ENCODE assay signal across 22 mouse cellular contexts in the genomic region with DNA sequence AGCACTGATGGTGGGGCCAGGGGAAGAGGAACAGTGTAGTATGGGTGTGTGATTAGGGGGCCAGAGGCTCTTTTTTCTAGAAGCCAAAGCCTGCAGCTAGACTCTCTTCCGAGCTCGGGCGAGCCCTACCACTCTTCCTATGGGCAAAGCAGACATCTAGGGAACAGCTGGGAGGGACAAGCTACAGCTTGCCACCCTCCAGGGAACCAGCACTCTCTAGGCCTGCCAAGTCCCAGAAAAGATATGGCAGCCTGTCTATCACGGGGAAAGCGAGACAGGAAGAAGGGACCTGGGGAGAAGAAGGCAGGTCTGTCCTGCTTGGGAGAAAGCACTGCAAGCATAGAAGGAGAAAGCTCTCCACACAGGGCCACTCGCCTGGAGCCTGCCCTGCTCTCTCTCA. TPM values are rescaled to one million over a fixed set of nuclear protein-coding genes. Genes with fewer than 3 reads are reported as not detected.
DNase-seq lines count a peak whose midpoint lies in the region; ATAC-seq and TF ChIP-seq lines count a peak whose summit lies in the region.
"Had no signal": no experiment of that assay in that cellular context is flagged by ENCODE, and none has a peak within 500 bp of the region (broad histone marks: within the 10 kb centered on the region; RNA-seq: fewer than 3 reads in every experiment).

No protein-coding gene starts in this region.

- no peak overlapping the region for H3K4me3 ChIP-seq in heart, embryonic 13.5 days
- H3K4me3 ChIP-seq in midbrain, embryonic 11.5 days (ENCODE audit: low read depth, low read length) = no peak overlapping the region
- H3K4me3 ChIP-seq: embryonic facial prominence, embryonic 13.5 days; hindbrain, embryonic 12.5 days; limb, embryonic 15.5 days; liver, embryonic 15.5 days; midbrain, embryonic 10.5 days; stomach, embryonic 15.5 days had no signal

- no peaks in the 10 kb centered on the region for H3K27me3 ChIP-seq in heart, embryonic 13.5 days (replicated peaks)
- no peaks in the 10 kb centered on the region for H3K27me3 ChIP-seq in midbrain, embryonic 11.5 days (ENCODE audit: control insufficient read depth, insufficient read depth, low read length)
- H3K27me3 ChIP-seq: embryonic facial prominence, embryonic 13.5 days; hindbrain, embryonic 12.5 days; limb, embryonic 15.5 days; liver, embryonic 15.5 days; Patski; stomach, embryonic 15.5 days had no signal

- no peaks in the 10 kb centered on the region for H3K9me3 ChIP-seq in heart, embryonic 13.5 days
- H3K9me3 ChIP-seq in midbrain, embryonic 11.5 days (ENCODE audit: control insufficient read depth, low read length) = no peaks in the 10 kb centered on the region
- H3K9me3 ChIP-seq: embryonic facial prominence, embryonic 13.5 days; hindbrain, embryonic 12.5 days; limb, embryonic 15.5 days; liver, embryonic 15.5 days; midbrain, embryonic 10.5 days; stomach, embryonic 15.5 days had no signal

- H3K9ac ChIP-seq in heart, embryonic 13.5 days = 0 out of 2 replicates have a peak overlapping the region, but pooled peaks have one; percentile 17
- no peak overlapping the region for H3K9ac ChIP-seq in midbrain, embryonic 11.5 days (ENCODE audit: low read length)
- H3K9ac ChIP-seq: embryonic facial prominence, embryonic 13.5 days; hindbrain, embryonic 12.5 days; limb, embryonic 15.5 days; liver, embryonic 15.5 days; stomach, embryonic 15.5 days had no signal

- H3K4me1 ChIP-seq in heart, embryonic 13.5 days = peaks cover 48% of the 10 kb centered on the region
- H3K4me1 ChIP-seq in midbrain, embryonic 11.5 days (ENCODE audit: control insufficient read depth, insufficient read depth, low read length) = peaks cover 14% of the 10 kb centered on the region

- WGBS in heart, embryonic 13.5 days = 57% methylated on average over 6 of the region's 6 CpGs
- 85% methylated on average over 6 of the region's 6 CpGs for WGBS in midbrain, embryonic 11.5 days

- peaks cover 80% of the 10 kb centered on the region for H3K36me3 ChIP-seq in heart, embryonic 13.5 days
- H3K36me3 ChIP-seq in midbrain, embryonic 11.5 days (ENCODE audit: control insufficient read depth, insufficient read depth, low read length) = peaks cover 40% of the 10 kb centered on the region

- DNase-seq in cerebellum, adult 11 months = no peak
- DNase-seq in heart, postnatal 36 days = no peak
- peak; percentile 29 for DNase-seq in brain, embryonic 14.5 days (ENCODE audit: low read depth)
- peak; percentile 48 to 51 for DNase-seq in cerebellum, postnatal 14 days
- no peak for DNase-seq in midbrain, embryonic 11.5 days (ENCODE audit: low spot score, missing footprints)
- no peak for DNase-seq in natural killer cell, adult 2 months (ENCODE audit: low spot score in 2 of 2)
- DNase-seq: adrenal gland, postnatal 14 days; gastrocnemius, postnatal 10 days; right cerebral cortex, postnatal 14 days; thymus, adult 18-20 months; thymus, postnatal 4 days had no signal

- no peak overlapping the region for H3K4me2 ChIP-seq in heart, embryonic 13.5 days
- H3K4me2 ChIP-seq in midbrain, embryonic 11.5 days = no peak overlapping the region
- H3K4me2 ChIP-seq: embryonic facial prominence, embryonic 13.5 days; hindbrain, embryonic 12.5 days; limb, embryonic 15.5 days; liver, embryonic 15.5 days; stomach, embryonic 15.5 days had no signal

- no peak for TF ChIP-seq POLR2A in brain, embryonic 14.5 days (IDR thresholded peaks at IDR 0.05; ENCODE audit: borderline replicate concordance, extremely low read depth, insufficient read depth, insufficient read length, poor library complexity, severe bottlenecking)

- no peak overlapping the region for H3K27ac ChIP-seq in heart, embryonic 13.5 days (replicated peaks)
- no peak overlapping the region for H3K27ac ChIP-seq in midbrain, embryonic 11.5 days (ENCODE audit: low read depth, low read length)
- H3K27ac ChIP-seq: embryonic facial prominence, embryonic 13.5 days; hindbrain, embryonic 12.5 days; liver, embryonic 15.5 days; macrophage; midbrain, embryonic 10.5 days; stomach, embryonic 15.5 days had no signal

- no peak for TF ChIP-seq CTCF in brain, embryonic 14.5 days (IDR thresholded peaks at IDR 0.05; ENCODE audit: borderline replicate concordance, extremely low read depth, insufficient read depth, insufficient read length)

- intact Hi-C loops in heart, postnatal 36 days (cut with DNase I) = no loop called here

- peak; percentile 31; the same call in 1 of the 2 replicates for ATAC-seq in cerebellum, adult (ENCODE audit: insufficient number of reproducible peaks, low FRiP score, low TSS enrichment)
- ATAC-seq in heart, embryonic 13.5 days (ENCODE audit: extremely low read depth, insufficient number of reproducible peaks, low FRiP score, low TSS enrichment) = no peak
- ATAC-seq in midbrain, embryonic 11.5 days (ENCODE audit: low FRiP score) = no peak
- ATAC-seq: CD4-positive, CD25-positive, alpha-beta regulatory T cell, adult 4 months; Patski had no signal

RNA-seq across cellular contexts. Expression of a gene that starts 9.2 kb away (rescaled TPM):
- polyA plus RNA-seq in heart, embryonic 13.5 days (2015; fragmentation: Nextera tagmentation; extraction: Ambion mirVana) = 5.2 and 5.4 TPM in 2 replicates
- 100 to 1,000 TPM; 203 to 277 TPM for total RNA-seq in heart, postnatal 36 days (2021)
- polyA plus RNA-seq in brain, embryonic 14.5 days (2012; rRNA removed) = 168 and 204 TPM in 2 replicates
- 2.2 and 2.9 TPM in 2 replicates for polyA plus RNA-seq in midbrain, embryonic 11.5 days (2014; fragmentation: Nextera tagmentation; extraction: Ambion mirVana)
- polyA plus RNA-seq: CD4-positive, CD25-positive, alpha-beta regulatory T cell, adult 4 months had no signal

Comparison
In these comparisons a context has a peak if more than half of its experiments do, and no peak if none do; other contexts are left out.
1. DNase-seq: peak in brain, embryonic 14.5 days (single experiment) and cerebellum, postnatal 14 days (2 of 2); none in cerebellum, adult 11 months (single experiment), heart, postnatal 36 days (0 of 2), midbrain, embryonic 11.5 days (single experiment) and natural killer cell, adult 2 months (0 of 2).
2. RNA of a gene that starts 9.2 kb away (polyA plus RNA-seq): 168 to 204 TPM in brain, embryonic 14.5 days; 5.2 to 5.4 TPM in heart, embryonic 13.5 days and 2.2 to 2.9 TPM in midbrain, embryonic 11.5 days; every median in the first group is over 10 times any median in the second.